Mouse (Mus musculus): ENCODE measurements around the gene Cadps. TPM values are rescaled to one million over a fixed set of nuclear protein-coding genes. Genes with fewer than 3 reads are reported as not detected.

Gene Cadps
- polyA plus RNA-seq, 1 experiment from 2014 or later = 15.1 TPM

DNA sequence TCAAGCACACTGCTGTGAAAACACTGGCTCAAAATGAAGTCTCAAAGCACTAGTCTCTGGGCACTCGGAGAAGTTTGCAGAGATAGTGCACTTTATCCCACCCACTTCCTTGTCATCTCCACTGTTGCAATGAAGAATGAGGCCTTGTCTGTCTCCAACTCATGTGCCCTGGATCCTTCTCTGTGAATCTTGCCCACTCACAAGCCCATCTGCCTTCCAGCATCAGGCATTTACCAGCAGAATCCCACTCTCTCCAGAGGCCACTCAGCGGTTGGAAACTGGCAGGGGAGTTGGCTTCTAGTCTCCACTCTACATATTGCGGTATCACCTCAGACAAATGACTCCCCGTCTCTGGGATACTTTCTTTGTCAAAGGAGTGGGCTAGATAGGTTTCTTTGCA lies 384.9 kb downstream of the Cadps start:
- H3K4me1 ChIP-seq = peaks cover 7% of the 10 kb centered on the region; the same call in 1 of the 2 replicates
- no peak for ATAC-seq (ENCODE audit: low FRiP score)
- H3K27ac ChIP-seq = no peak overlapping the region
- no peak overlapping the region for H3K4me3 ChIP-seq (replicated peaks)
- no peak overlapping the region for H3K4me2 ChIP-seq
- H3K36me3 ChIP-seq (replicated peaks) = no peaks in the 10 kb centered on the region; the same call in 1 of the 2 replicates
- peaks cover 9% of the 10 kb centered on the region for H3K27me3 ChIP-seq
- no peak overlapping the region for H3K9ac ChIP-seq
- no peaks in the 10 kb centered on the region for H3K9me3 ChIP-seq
- 77% methylated on average over 4 of the region's 4 CpGs for WGBS

DNA sequence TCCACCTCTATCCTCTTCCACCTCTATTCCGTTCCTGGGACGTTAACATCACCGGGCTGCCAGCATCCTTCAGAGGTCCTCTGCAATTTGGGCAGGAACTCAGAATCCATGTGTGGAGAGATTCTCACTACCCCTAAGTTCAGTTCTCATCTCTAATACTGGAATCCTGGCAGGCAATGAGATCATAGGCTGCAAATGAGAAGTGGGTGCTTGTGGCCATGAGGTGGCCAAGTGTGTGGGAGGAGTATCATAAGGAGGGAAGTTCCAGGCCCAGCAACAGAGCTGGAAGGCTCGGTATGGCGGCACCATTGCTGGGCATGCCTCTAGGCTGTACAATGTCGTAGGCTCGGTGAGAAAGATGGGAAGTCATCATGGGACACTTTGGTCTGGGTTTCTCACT lies 385.5 kb downstream of the Cadps start:
- 86% methylated on average over 7 of the region's 7 CpGs for WGBS
- ATAC-seq (ENCODE audit: low FRiP score) = no peak
- Histone ChIP-seq H3K36me3 (replicated peaks) (no peaks in the 10 kb centered on the region; the same call in 1 of the 2 replicates), H3K27me3 (peaks cover 9% of the 10 kb centered on the region), H3K9ac (no peak overlapping the region), H3K27ac (no peak overlapping the region), H3K9me3 (no peaks in the 10 kb centered on the region), H3K4me2 (no peak overlapping the region), H3K4me3 (replicated peaks) (no peak overlapping the region), H3K4me1 (peaks cover 7% of the 10 kb centered on the region; the same call in 1 of the 2 replicates)

DNA sequence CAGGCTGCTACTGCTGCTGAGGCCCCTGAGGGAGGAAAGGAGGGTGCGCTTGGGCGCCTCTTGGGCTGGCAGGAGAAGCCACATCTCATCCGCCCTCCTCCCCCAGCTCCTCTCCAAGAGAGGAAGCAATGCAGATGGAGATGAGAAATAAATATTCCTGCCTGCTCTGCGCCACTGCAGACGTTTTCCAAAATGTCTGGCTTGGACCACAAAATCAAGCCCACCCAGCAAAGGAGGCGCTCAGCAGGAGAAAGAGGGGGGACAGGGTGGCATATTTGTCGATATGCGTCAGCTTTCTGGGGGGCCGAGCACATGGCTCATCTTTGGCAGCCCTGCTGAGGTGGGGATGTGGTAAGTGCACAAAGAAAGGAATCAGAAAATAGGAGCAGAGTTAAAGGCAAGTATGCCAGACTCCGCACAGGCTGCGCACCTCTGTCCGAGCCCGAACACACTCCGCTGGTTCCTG lies 385.9 kb downstream of the Cadps start:
- whole genome bisulfite sequencing = 87% methylated on average over 14 of the region's 14 CpGs

GRCm38 (mm10) chr14:12428021-12428654 lies 394.7 kb downstream of the Cadps start:
- Histone ChIP-seq H3K4me1 (no peaks in the 10 kb centered on the region), H3K9me3 (no peaks in the 10 kb centered on the region), H3K4me2 (no peak overlapping the region), H3K27me3 (peaks cover 3% of the 10 kb centered on the region), H3K27ac (no peak overlapping the region), H3K36me3 (replicated peaks) (peaks cover 5% of the 10 kb centered on the region; the same call in 1 of the 2 replicates), H3K9ac (no peak overlapping the region), H3K4me3 (replicated peaks) (no peak overlapping the region)
- 78% methylated on average over 8 of the region's 8 CpGs for WGBS
- ATAC-seq (ENCODE audit: low FRiP score) = no peak

More for the DNA sequence above, 385.9 kb downstream of the Cadps start:
- H3K36me3 ChIP-seq (replicated peaks) = no peaks in the 10 kb centered on the region; the same call in 1 of the 2 replicates
- H3K27ac ChIP-seq = no peak overlapping the region
- no peak overlapping the region for H3K4me3 ChIP-seq (replicated peaks)
- peaks cover 9% of the 10 kb centered on the region for H3K27me3 ChIP-seq
- no peak for ATAC-seq (ENCODE audit: low FRiP score)
- no peak overlapping the region for H3K9ac ChIP-seq
- H3K4me1 ChIP-seq = peaks cover 7% of the 10 kb centered on the region; the same call in 1 of the 2 replicates
- no peaks in the 10 kb centered on the region for H3K9me3 ChIP-seq
- no peak overlapping the region for H3K4me2 ChIP-seq

DNA sequence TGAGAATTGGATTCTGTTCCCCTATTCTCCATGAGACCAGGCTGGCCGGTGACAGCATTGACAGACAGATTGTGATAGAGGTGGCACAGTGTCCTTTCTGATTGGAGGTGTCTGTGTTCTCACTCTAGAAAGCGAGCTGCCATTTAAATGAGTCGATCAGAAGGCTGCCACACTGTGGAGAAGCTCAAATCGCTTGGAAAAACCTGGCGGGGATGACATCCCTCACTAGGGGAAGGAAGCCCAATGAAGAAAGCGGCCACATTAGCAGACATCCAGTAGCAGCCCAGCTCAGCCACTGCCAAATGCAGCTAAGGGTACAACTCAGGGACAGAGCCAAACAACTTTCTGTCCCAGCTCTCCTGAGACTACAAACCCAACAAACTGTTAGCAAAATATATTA lies 397.6 kb downstream of the Cadps start:
- Histone ChIP-seq H3K4me1 (0 out of 2 replicates have a peak, but pooled peaks cover 6% of the 10 kb centered on the region), H3K4me3 (replicated peaks) (no peak overlapping the region), H3K36me3 (replicated peaks) (peaks cover 2% of the 10 kb centered on the region; the same call in 1 of the 2 replicates), H3K4me2 (no peak overlapping the region), H3K9me3 (no peaks in the 10 kb centered on the region), H3K9ac (no peak overlapping the region), H3K27ac (no peak overlapping the region), H3K27me3 (peaks cover 8% of the 10 kb centered on the region)
- 74% methylated on average over 6 of the region's 6 CpGs for WGBS
- ATAC-seq (ENCODE audit: low FRiP score) = no peak

DNA sequence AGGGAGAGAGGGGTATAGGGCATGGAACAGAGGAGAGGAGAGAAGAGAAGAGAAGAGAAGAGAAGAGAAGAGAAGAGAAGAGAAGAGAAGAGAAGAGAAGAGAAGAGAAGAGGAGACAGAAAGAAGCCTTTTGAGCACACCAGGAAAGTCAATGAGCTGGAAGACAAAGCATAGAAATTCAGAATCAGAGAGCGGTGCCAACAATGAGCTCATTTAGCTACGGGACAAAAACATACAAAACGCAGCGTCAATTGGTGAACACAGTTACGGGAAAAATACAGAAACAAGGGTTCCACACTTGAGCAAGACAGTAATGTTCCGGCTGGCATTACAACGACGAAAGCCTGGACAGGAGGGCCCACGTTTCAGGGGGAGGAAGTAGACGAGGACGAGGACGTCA lies 412.6 kb downstream of the Cadps start:
- H3K4me1 ChIP-seq = no peaks in the 10 kb centered on the region; the same call in 1 of the 2 replicates
- no peak overlapping the region for H3K9ac ChIP-seq
- no peak overlapping the region for H3K4me3 ChIP-seq (replicated peaks)
- H3K9me3 ChIP-seq = no peaks in the 10 kb centered on the region
- 61% methylated on average over 12 of the region's 12 CpGs for WGBS
- no peak overlapping the region for H3K27ac ChIP-seq
- no peak for ATAC-seq (ENCODE audit: low FRiP score)
- peaks cover 41% of the 10 kb centered on the region for H3K27me3 ChIP-seq
- no peak overlapping the region for H3K4me2 ChIP-seq
- H3K36me3 ChIP-seq (replicated peaks) = no peaks in the 10 kb centered on the region

- no peak overlapping the region for H3K4me3 ChIP-seq (replicated peaks)
- H3K27ac ChIP-seq = no peak overlapping the region
- H3K27me3 ChIP-seq = peaks cover 38% of the 10 kb centered on the region
- no peak overlapping the region for H3K9ac ChIP-seq
- ATAC-seq (ENCODE audit: low FRiP score) = no peak
- no peak overlapping the region for H3K4me2 ChIP-seq
- H3K4me1 ChIP-seq = no peaks in the 10 kb centered on the region; the same call in 1 of the 2 replicates
- 81% methylated on average over 3 of the region's 3 CpGs for WGBS
- H3K36me3 ChIP-seq (replicated peaks) = no peaks in the 10 kb centered on the region
- H3K9me3 ChIP-seq = no peaks in the 10 kb centered on the region
Measured at GRCm38 (mm10) chr14:12409811-12410210, 413.1 kb downstream of the Cadps start.

DNA sequence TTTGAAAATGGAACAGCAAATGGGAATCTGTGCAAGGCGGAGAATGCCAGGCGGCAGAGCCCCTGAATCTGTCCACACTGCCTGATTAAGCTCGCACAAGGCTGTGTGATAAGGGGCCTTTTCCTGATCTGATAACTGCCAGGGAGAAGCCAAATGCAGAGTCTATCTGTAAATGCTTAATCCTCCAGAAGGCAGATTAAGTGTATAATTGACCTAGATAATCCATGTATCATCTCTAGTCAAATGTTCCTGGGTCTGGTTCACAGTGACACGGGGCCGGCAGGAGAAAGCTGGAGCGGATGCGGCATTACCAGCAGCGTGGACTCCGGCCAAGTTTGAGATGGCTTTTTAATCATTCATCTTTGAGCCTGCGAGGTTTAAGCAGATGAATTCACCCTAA lies 416.3 kb downstream of the Cadps start:
- H3K4me1 ChIP-seq = no peaks in the 10 kb centered on the region; the same call in 1 of the 2 replicates
- H3K27ac ChIP-seq = no peak overlapping the region
- no peaks in the 10 kb centered on the region for H3K9me3 ChIP-seq
- H3K4me3 ChIP-seq (replicated peaks) = no peak overlapping the region
- no peak overlapping the region for H3K4me2 ChIP-seq
- H3K27me3 ChIP-seq = peaks cover 43% of the 10 kb centered on the region
- H3K9ac ChIP-seq = no peak overlapping the region
- ATAC-seq (ENCODE audit: low FRiP score) = no peak
- 71% methylated on average over 10 of the region's 10 CpGs for WGBS
- no peaks in the 10 kb centered on the region for H3K36me3 ChIP-seq (replicated peaks)

DNA sequence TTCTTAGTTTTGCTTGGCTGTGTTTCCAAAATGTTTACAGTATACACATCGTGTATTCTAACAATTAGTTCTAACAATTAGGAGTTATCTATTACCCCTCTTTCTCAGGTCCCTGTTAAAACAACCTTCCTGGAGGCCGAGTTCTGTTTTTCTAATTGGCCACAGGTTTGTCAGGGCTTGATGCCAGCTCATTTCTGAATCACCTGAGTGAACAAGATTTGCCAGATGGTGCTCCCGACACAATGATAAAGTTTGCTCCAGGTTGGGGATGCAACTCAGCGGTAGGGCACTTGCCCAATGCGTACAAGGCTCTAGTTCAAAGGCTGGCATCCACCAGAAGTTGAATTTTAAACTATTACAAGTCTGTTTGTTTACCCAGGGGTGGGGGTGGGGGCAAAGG lies 417.7 kb downstream of the Cadps start:
- no peak overlapping the region for H3K9ac ChIP-seq
- H3K36me3 ChIP-seq (replicated peaks) = no peaks in the 10 kb centered on the region
- ATAC-seq (ENCODE audit: low FRiP score) = no peak
- no peak overlapping the region for H3K4me3 ChIP-seq (replicated peaks)
- H3K27me3 ChIP-seq = peaks cover 33% of the 10 kb centered on the region
- no peak overlapping the region for H3K27ac ChIP-seq
- no peaks in the 10 kb centered on the region for H3K9me3 ChIP-seq
- 82% methylated on average over 5 of the region's 5 CpGs for WGBS
- no peak overlapping the region for H3K4me2 ChIP-seq
- no peaks in the 10 kb centered on the region; the same call in 1 of the 2 replicates for H3K4me1 ChIP-seq

GRCm38 (mm10) chr14:12404724-12405123 lies 418.2 kb downstream of the Cadps start:
- Histone ChIP-seq H3K27me3 (peaks cover 31% of the 10 kb centered on the region), H3K9me3 (no peaks in the 10 kb centered on the region), H3K36me3 (replicated peaks) (no peaks in the 10 kb centered on the region), H3K27ac (no peak overlapping the region), H3K4me3 (replicated peaks) (no peak overlapping the region), H3K4me1 (no peaks in the 10 kb centered on the region), H3K4me2 (no peak overlapping the region), H3K9ac (no peak overlapping the region)
- 74% methylated on average over 3 of the region's 3 CpGs for WGBS
- no peak for ATAC-seq (ENCODE audit: low FRiP score)

GRCm38 (mm10) chr14:12404052-12404451 lies 418.8 kb downstream of the Cadps start:
- H3K27me3 ChIP-seq = peaks cover 31% of the 10 kb centered on the region

GRCm38 (mm10) chr14:12400116-12400515 lies 422.8 kb downstream of the Cadps start:
- WGBS = 85% methylated on average over 5 of the region's 5 CpGs
- H3K4me3 ChIP-seq (replicated peaks) = no peak overlapping the region
- no peaks in the 10 kb centered on the region for H3K9me3 ChIP-seq
- no peak overlapping the region for H3K27ac ChIP-seq
- H3K4me2 ChIP-seq = no peak overlapping the region
- peaks cover 44% of the 10 kb centered on the region for H3K27me3 ChIP-seq
- peaks cover 3% of the 10 kb centered on the region for H3K4me1 ChIP-seq
- no peak overlapping the region for H3K9ac ChIP-seq
- no peaks in the 10 kb centered on the region for H3K36me3 ChIP-seq (replicated peaks)
- no peak for ATAC-seq (ENCODE audit: low FRiP score)

More at GRCm38 (mm10) chr14:12404052-12404451, 418.8 kb downstream of the Cadps start:
- Histone ChIP-seq H3K9me3 (no peaks in the 10 kb centered on the region), H3K4me1 (no peaks in the 10 kb centered on the region), H3K4me3 (replicated peaks) (no peak overlapping the region), H3K9ac (no peak overlapping the region), H3K27ac (no peak overlapping the region), H3K36me3 (replicated peaks) (no peaks in the 10 kb centered on the region), H3K4me2 (no peak overlapping the region)
- no peak for ATAC-seq (ENCODE audit: low FRiP score)
- WGBS = 74% methylated on average over 3 of the region's 3 CpGs

DNA sequence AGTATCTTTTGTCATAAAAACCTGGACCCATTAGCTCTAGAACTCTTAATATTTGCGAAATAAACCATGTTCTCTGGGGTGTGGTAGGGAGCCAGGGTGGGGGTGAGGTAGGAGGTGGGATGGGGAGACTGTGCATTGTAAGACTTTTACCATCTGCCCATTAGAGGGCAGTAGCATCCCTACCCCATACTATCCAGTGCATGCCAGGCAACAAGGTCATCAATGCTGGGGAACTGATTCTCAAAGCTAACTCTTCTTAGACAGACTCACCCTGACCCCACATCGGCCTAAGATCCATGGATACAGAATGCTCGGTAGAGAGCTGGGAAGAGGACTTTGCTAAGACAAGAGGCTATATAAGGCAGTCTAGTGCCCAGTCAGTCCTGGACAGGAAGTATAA lies 425.3 kb downstream of the Cadps start:
- Histone ChIP-seq H3K4me1 (peaks cover 26% of the 10 kb centered on the region), H3K4me3 (replicated peaks) (no peak overlapping the region), H3K4me2 (no peak overlapping the region), H3K27me3 (peaks cover 36% of the 10 kb centered on the region), H3K27ac (no peak overlapping the region), H3K9me3 (no peaks in the 10 kb centered on the region), H3K36me3 (replicated peaks) (no peaks in the 10 kb centered on the region), H3K9ac (no peak overlapping the region)
- ATAC-seq (ENCODE audit: low FRiP score) = no peak
- WGBS = 72% methylated on average over 3 of the region's 3 CpGs

All from forebrain, embryonic 12.5 days (tissue).